Mouse (Mus musculus) lung, embryonic 14.5 days (tissue): ENCODE measurements at regions not wholly inside any gene's neighbourhood (a gene's known extent, or its start where the extent isn't known, plus 50 kb on each side); places are given as distances from the start of the nearest gene placed in this dataset.
"Not testable (repeated sequence)": the region's sequence is repeated elsewhere in the genome, so short reads cannot be mapped to it uniquely, and the experiment has no call there.

Experiments
- ATAC-seq: fragments of 200-750 bp; cut with Nextera tagmentation; 2 replicates; pipeline ENCODE4 v1.8.0; 2017; ENCODE audit warnings: mild to moderate bottlenecking, moderate TSS enrichment, moderate library complexity; ENCODE audit not compliant: insufficient read depth
- DNase-seq: peaks from one replicate; pipeline ENCODE4 v3.0.0-alpha.2; 2015
- H3K27ac ChIP-seq: fragments of 300-500 bp; sonication (generic); 2 replicates; pipeline ENCODE4 v1.5.1; 2014; ENCODE audit warnings: low read depth, mild to moderate bottlenecking, moderate library complexity
- H3K27me3 ChIP-seq: fragments of 300-500 bp; sonication (generic); 2 replicates; pipeline ENCODE4 v1.6.1; 2014; ENCODE audit warnings: low read length, control low read depth; ENCODE audit not compliant: insufficient read depth
- H3K36me3 ChIP-seq: fragments of 300-500 bp; sonication (generic); 2 replicates; pipeline ENCODE4 v1.6.1; 2014; ENCODE audit warnings: control low read depth; ENCODE audit not compliant: insufficient read depth
- H3K4me1 ChIP-seq: fragments of 300-500 bp; sonication (generic); 2 replicates; pipeline ENCODE4 v1.6.1; 2014; ENCODE audit warnings: antibody characterized with exemption, control low read depth; ENCODE audit not compliant: insufficient read depth
- H3K4me2 ChIP-seq: fragments of 300-500 bp; sonication (generic); 2 replicates; pipeline ENCODE4 v1.6.1; 2014; ENCODE audit warnings: mild to moderate bottlenecking
- H3K4me3 ChIP-seq: fragments of 300-500 bp; sonication (generic); 2 replicates; pipeline ENCODE4 v1.5.1; 2014; ENCODE audit warnings: low read depth, low read length
- H3K9ac ChIP-seq: fragments of 300-500 bp; sonication (generic); 2 replicates; pipeline ENCODE4 v1.6.1; 2014
- H3K9me3 ChIP-seq: fragments of 300-500 bp; sonication (generic); 2 replicates; pipeline ENCODE4 v1.6.1; 2016; ENCODE audit warnings: low read depth, low read length, control low read depth
- CTCF ChIP-seq: IDR thresholded peaks from 2 replicates; pipeline ENCODE4 v1.5.1; 2016; ENCODE audit warnings: antibody characterized with exemption, low read depth
- WGBS: fragments of 180-500 bp; shearing (Covaris S2); extraction: QIAGEN DNeasy Blood & Tissue Kit; methylation state at CpG from one replicate; pipeline ENCODE4 v1.1.7; 2014; 5-methylcytosine and 5-hydroxymethylcytosine counted together

DNA sequence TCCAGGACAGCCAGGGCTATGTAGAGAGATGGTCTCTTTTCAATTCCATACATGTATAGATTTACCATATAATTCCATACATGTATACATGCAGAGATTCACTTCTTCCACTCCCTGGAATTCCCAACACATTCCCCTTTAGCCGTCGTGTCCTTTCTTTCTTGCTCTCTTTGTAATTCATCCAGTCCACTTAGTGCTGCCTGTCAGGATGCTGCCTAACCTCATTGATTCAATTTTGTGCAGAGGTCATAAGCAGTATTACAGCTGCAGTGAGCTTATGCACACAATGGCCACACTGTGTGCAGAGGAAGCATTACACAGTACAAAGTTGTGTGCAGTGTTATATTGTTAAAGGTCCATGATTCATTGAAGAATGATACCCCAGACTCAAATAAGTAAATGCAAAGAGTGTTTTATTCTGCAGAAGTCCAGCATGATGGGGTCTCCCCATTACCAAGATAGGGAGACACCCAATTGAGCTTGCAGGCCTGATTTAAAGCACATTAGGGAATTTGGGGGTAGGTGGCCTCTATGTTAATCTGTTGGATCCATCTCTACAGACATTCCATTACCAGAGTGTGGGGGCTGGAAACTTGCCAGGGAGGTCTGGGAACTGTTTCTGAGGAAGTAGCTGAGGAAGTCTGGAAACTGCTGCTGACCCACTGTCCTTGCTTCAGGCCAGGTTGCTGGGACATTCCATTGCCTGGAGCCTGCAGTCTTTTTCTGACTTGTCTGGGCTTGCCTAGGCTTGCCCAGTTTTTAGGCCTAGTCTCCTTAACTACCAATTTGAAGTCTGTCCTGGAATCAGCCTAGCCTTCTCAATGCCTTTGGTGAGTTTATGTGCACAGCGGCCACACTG is 72.8 kb downstream of the Fam161a start:
- DNase-seq (peak; percentile 73), ATAC-seq (peak; percentile 35; the same call in 1 of the 2 replicates)
- Histone ChIP-seq H3K9ac (no peak overlapping the region), H3K4me3 (no peak overlapping the region), H3K9me3 (no peaks in the 10 kb centered on the region), H3K4me2 (no peak overlapping the region), H3K36me3 (no peaks in the 10 kb centered on the region), H3K4me1 (no peaks in the 10 kb centered on the region), H3K27me3 (no peaks in the 10 kb centered on the region), H3K27ac (no peak overlapping the region)
- 73% methylated on average over 3 of the region's 3 CpGs for WGBS
- no peak for TF ChIP-seq CTCF

DNA sequence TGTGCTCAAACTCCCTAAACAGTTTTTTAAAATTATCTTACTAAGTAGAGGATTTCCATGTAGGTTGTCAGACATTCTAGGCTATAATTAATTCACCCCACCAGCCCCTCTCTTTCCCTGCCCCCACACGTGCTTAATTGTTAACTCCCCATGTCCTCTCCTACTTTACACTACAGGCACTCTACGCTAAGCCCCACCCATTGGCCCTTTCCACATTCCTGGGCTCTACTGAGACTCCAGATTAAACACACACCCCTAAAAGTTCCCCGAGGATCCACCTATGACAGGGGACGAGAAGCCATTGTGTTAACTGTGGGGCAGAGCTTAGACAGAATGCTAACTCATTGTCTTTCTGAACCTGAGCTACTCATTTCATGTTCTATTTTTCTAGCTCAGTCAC is 74.3 kb downstream of the Fam161a start:
- Histone ChIP-seq H3K36me3 (no peaks in the 10 kb centered on the region), H3K9ac (no peak overlapping the region), H3K4me2 (no peak overlapping the region), H3K4me1 (no peaks in the 10 kb centered on the region), H3K4me3 (no peak overlapping the region), H3K9me3 (no peaks in the 10 kb centered on the region), H3K27me3 (no peaks in the 10 kb centered on the region), H3K27ac (no peak overlapping the region)
- 0 out of 2 replicates have a peak, but pooled peaks have one; percentile 21 for ATAC-seq
- no peak for TF ChIP-seq CTCF
- 49% methylated on average over 4 of the region's 4 CpGs for WGBS
- DNase-seq = peak; percentile 6

DNA sequence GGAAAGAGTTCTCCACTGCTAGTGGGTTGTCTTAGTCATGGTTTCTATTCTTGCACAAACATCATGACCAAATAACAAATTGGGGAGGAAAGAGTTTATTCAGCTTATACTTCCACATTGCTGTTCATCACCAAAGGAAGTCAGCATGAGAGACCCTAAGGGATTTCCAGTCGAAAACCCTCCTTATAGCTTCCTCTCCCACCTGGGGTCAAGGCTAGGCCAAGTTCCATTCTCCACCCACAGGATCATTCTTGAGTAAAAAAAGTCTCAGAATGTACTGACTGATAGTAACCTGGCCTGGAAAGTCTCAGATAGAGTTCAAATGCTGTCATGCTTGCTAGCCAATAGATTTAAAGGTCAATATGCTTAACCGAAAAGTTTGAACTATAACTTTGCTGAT is 76.5 kb downstream of the Fam161a start:
- H3K9me3 ChIP-seq, ATAC-seq: not testable (repeated sequence)
- 76% methylated on average over 2 of the region's 2 CpGs for WGBS

DNA sequence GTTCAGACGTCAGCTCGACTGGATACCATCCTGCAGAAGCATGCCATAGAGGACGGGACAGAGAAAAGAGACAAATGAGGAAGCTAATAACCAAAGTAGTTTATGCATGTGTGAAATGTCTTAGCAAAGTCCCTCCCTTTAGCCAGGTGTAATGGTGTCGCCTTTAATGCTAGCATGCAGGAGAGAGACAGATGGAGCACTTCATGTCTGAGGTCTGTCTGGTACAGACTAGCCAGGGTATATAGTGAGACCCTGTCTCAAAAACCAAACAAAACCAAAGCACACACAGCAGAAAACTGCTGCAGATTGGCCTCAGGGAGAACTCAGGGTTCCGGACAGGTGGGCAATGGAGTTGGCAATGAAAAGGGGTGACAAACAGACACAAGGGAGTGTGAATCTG is 88.0 kb downstream of the Fam161a start:
- no peak overlapping the region for H3K4me3 ChIP-seq
- ATAC-seq = no peak
- H3K27ac ChIP-seq = no peak overlapping the region

More for the DNA sequence above, 76.5 kb downstream of the Fam161a start:
- H3K27me3 ChIP-seq, H3K4me2 ChIP-seq, DNase-seq, H3K36me3 ChIP-seq, H3K4me3 ChIP-seq, H3K4me1 ChIP-seq, H3K9ac ChIP-seq, H3K27ac ChIP-seq: not testable (repeated sequence)

DNA sequence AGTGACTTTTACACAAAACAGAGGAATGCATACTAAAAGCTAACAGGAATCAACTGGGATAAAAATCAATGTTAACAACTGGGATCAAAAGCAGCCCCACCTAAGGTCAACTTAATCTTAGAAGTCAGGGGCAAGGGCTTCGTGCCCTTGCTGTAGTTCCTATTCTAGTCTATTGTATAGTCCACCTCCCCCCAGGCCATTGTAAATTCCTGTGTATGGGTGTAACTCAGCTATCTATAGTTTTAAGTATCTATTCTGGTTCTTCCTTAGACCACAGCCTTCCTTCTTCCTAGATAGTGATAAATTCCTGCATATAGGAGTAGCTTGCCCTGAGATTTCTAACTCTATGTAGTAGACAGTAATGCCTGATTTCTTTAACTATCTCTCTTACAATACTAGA is 88.4 kb downstream of the Fam161a start:
- H3K27me3 ChIP-seq, H3K9ac ChIP-seq, ATAC-seq, H3K4me1 ChIP-seq, H3K36me3 ChIP-seq, DNase-seq, H3K9me3 ChIP-seq, H3K27ac ChIP-seq, H3K4me3 ChIP-seq, H3K4me2 ChIP-seq: not testable (repeated sequence)
- 46% methylated on average over 1 of the region's 1 CpGs for WGBS

More for the DNA sequence above, 88.0 kb downstream of the Fam161a start:
- WGBS = 65% methylated on average over 5 of the region's 5 CpGs
- no peaks in the 10 kb centered on the region for H3K36me3 ChIP-seq
- no peaks in the 10 kb centered on the region for H3K4me1 ChIP-seq
- TF ChIP-seq CTCF = no peak
- no peak overlapping the region for H3K4me2 ChIP-seq
- DNase-seq = no peak
- H3K27me3 ChIP-seq = no peaks in the 10 kb centered on the region
- H3K9ac ChIP-seq = no peak overlapping the region
- no peaks in the 10 kb centered on the region for H3K9me3 ChIP-seq

DNA sequence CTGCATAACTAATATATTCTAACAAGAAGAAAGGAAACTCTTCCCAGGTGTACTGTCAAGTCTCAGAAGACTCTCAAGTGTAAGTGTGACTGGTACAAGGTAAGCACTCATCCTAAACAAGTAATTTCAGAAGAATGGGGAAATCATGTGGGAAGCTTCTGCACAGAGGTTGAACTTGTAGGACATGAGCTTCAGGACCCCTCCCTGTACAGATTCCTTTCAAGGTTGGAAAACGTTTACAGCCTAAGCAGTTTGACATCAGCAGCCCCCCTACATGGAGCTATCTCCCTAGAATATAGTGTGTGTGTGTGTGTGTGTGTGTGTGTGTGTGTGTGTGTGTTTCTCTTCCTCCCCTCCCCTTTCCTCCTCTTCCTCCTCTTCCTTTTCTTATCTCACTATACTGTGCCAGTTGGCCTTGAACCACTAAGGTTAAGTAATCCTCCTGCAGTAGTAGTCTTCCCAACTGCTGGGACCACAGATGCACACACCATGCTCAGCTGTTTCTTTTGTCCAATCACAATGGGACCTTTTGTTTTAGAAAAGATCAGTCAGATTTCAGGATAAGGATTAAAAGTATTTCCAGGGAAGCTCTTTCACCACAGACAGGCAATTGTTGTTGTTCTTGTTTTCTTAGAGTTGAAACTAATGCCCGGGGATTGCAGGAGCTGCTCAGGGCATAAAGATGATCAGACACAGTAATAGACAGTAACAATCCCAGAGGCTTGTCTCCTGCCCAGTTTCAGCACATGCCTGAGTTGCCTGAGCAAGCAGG is 89.3 kb downstream of the Fam161a start:
- WGBS = 45% methylated on average over 2 of the region's 2 CpGs
- no peak for ATAC-seq
- no peak for TF ChIP-seq CTCF
- Histone ChIP-seq H3K9ac (no peak overlapping the region), H3K36me3 (no peaks in the 10 kb centered on the region), H3K27me3 (no peaks in the 10 kb centered on the region), H3K27ac (no peak overlapping the region), H3K4me3 (no peak overlapping the region), H3K4me2 (no peak overlapping the region), H3K9me3 (no peaks in the 10 kb centered on the region), H3K4me1 (no peaks in the 10 kb centered on the region)
- no peak for DNase-seq

DNA sequence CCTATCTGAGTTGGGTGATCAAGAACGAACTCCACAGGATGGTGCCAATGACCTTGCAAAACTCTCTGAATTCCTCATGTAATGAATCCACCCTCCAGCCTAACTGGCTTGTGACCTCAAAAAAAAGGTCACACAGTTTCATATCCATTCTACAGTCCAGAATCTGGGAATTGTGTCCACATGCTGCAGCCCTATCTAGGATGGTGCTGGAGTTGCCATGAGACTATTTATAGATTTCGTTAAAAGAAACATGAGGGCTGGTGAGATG is 89.8 kb downstream of the Fam161a start:
- no peak for ATAC-seq
- Histone ChIP-seq H3K27me3 (no peaks in the 10 kb centered on the region), H3K9me3 (no peaks in the 10 kb centered on the region), H3K27ac (no peak overlapping the region), H3K4me2 (no peak overlapping the region), H3K4me3 (no peak overlapping the region), H3K9ac (no peak overlapping the region), H3K4me1 (no peaks in the 10 kb centered on the region), H3K36me3 (no peaks in the 10 kb centered on the region)
- no peak for DNase-seq
- WGBS = 76% methylated on average over 2 of the region's 2 CpGs
- no peak for TF ChIP-seq CTCF
